Mouse (Mus musculus) lung, postnatal 0 days (tissue): ENCODE results near the gene Hist1h3d. TPM values are rescaled to one million over a fixed set of nuclear protein-coding genes. Genes with fewer than 3 reads are reported as not detected.

Experiments used
- ATAC-seq: fragments of 200-750 bp; cut with Nextera tagmentation; 2 replicates; pipeline ENCODE4 v1.8.0; 2017; ENCODE audit warnings: moderate library complexity
- DNase-seq: peaks from one replicate; pipeline ENCODE4 v3.0.0-alpha.2; 2016; ENCODE audit warnings: low spot score
- H3K27ac ChIP-seq: fragments of 300-500 bp; sonication (generic); 2 replicates; pipeline ENCODE4 v1.5.1; 2014; ENCODE audit warnings: antibody characterized with exemption, mild to moderate bottlenecking, low read length, mixed read lengths
- H3K27me3 ChIP-seq: fragments of 300-500 bp; sonication (generic); replicated peaks from 2 replicates; pipeline ENCODE4 v1.6.1; 2014; ENCODE audit warnings: low read length, mixed read lengths; ENCODE audit not compliant: insufficient read depth
- H3K36me3 ChIP-seq: fragments of 300-500 bp; sonication (generic); 2 replicates; pipeline ENCODE4 v1.6.1; 2014; ENCODE audit warnings: low read length, mixed read lengths; ENCODE audit not compliant: insufficient read depth
- H3K4me1 ChIP-seq: fragments of 300-500 bp; sonication (generic); 2 replicates; pipeline ENCODE4 v1.6.1; 2014; ENCODE audit warnings: antibody characterized with exemption, low read depth, low read length, mixed read lengths; ENCODE audit not compliant: insufficient read depth
- H3K4me2 ChIP-seq: fragments of 300-500 bp; sonication (generic); replicated peaks from 2 replicates; pipeline ENCODE4 v1.6.1; 2014; ENCODE audit warnings: low read depth, mild to moderate bottlenecking, low read length, moderate library complexity, mixed read lengths
- H3K4me3 ChIP-seq: fragments of 300-500 bp; sonication (generic); 2 replicates; pipeline ENCODE4 v1.5.1; 2014; ENCODE audit warnings: low read depth, low read length
- H3K9ac ChIP-seq: fragments of 300-500 bp; sonication (generic); replicated peaks from 2 replicates; pipeline ENCODE4 v1.6.1; 2014; ENCODE audit warnings: low read depth, mild to moderate bottlenecking
- H3K9me3 ChIP-seq: fragments of 300-500 bp; sonication (generic); 2 replicates; pipeline ENCODE4 v1.6.1; 2016; ENCODE audit warnings: low read length, mixed read lengths
- CTCF ChIP-seq: IDR thresholded peaks from 2 replicates; pipeline ENCODE4 v1.5.1; 2016; ENCODE audit warnings: antibody characterized with exemption, mild to moderate bottlenecking
- EP300 ChIP-seq: IDR thresholded peaks from 2 replicates; pipeline ENCODE4 v1.6.1; 2016; ENCODE audit warnings: antibody characterized with exemption, mild to moderate bottlenecking, control low read depth
- WGBS: fragments of 180-500 bp; shearing (Covaris S2); extraction: QIAGEN DNeasy Blood & Tissue Kit; methylation state at CpG from one replicate; pipeline ENCODE4 v1.1.7; 2014; 5-methylcytosine and 5-hydroxymethylcytosine counted together
- polyA plus RNA-seq: library from polyadenylated mRNA; unstranded; fragments of >200 nt; fragmentation: Nextera tagmentation; extraction: Ambion mirVana; gene quantifications from 2 replicates; pipeline ENCODE4 v1.2.1, GENCODE M21; 2015

Hist1h3d gene
- polyA plus RNA-seq, 1 experiment from 2014 or later, result 1.3 TPM

DNA sequence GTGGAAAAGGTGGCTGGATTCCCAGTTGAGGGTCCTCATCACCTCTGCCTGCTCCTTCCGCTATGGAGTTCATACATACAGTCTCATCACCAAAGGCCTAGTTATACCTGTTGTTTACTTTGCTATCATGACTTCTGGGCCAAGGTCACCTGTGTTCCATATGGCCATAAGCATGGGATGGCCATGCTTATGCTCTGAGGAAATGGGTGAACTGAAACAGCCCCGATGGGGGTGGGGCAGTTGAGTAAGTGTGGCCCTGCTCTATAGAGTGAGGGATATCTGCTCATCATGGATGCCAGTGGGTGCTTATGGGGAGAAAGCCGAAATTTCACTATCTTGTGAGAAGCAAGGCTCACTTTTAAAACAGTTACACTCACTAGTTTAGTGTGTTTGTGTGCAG, 29.5 kb downstream of the Hist1h3d start:
- Histone ChIP-seq H3K4me3 (no peak overlapping the region), H3K9ac (no peak overlapping the region), H3K27ac (no peak overlapping the region), H3K4me1 (no peaks in the 10 kb centered on the region), H3K9me3 (no peaks in the 10 kb centered on the region), H3K36me3 (no peaks in the 10 kb centered on the region), H3K4me2 (no peak overlapping the region), H3K27me3 (no peaks in the 10 kb centered on the region)
- no peak for ATAC-seq
- TF ChIP-seq CTCF, result no peak
- no peak for TF ChIP-seq EP300
- 86% methylated on average over 3 of the region's 3 CpGs for WGBS
- no peak for DNase-seq

DNA sequence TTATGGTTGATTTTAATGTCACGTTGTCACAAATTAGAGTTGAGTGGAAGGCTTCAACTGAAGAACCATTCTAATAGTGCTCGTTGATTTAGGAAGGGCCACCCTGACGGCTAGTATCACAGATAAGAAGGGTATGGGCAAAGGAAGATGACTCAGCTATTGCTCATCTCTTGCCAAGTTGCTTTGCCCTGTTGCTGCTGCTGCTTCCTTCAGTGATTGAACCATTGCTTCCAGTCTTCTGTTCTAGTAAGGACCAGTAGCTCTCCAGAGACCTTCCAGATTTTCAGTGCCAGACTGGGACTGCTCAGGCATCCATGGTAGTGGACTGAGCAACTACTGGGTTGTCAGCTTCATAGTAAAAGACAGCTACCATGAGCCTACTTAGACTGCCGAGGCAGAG, 33.6 kb downstream of the Hist1h3d start:
- WGBS, result 61% methylated on average over 4 of the region's 4 CpGs
- H3K27me3 ChIP-seq, result no peaks in the 10 kb centered on the region
- H3K4me1 ChIP-seq, result no peaks in the 10 kb centered on the region
- DNase-seq (no peak), ATAC-seq (no peak)
- no peaks in the 10 kb centered on the region for H3K36me3 ChIP-seq
- no peak overlapping the region for H3K4me2 ChIP-seq
- H3K27ac ChIP-seq, result no peak overlapping the region
- TF ChIP-seq CTCF (no peak), EP300 (no peak)
- H3K4me3 ChIP-seq, result no peak overlapping the region
- H3K9ac ChIP-seq, result no peak overlapping the region
- no peaks in the 10 kb centered on the region for H3K9me3 ChIP-seq

DNA sequence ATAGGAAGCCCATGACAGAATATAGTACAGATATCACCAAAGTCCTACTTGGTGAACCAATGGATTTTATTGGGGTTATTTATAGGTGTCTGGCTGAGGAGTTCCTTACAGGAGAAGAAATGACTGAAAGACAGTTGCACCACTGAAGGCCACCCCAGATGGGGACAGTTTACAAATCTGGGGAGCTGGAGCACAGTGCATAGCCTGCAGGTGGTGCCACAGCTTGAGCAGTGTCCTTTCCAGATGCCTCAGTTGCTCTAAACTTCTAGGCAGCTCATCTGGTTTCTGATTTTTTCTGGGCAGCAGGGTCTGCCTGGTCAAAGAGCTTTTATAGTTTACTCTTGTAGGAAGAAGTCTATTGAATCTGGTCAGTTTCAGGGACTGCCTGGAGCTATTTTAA, 34.3 kb downstream of the Hist1h3d start:
- Histone ChIP-seq H3K9ac (no peak overlapping the region), H3K27ac (no peak overlapping the region), H3K36me3 (no peaks in the 10 kb centered on the region), H3K4me2 (no peak overlapping the region), H3K4me3 (no peak overlapping the region), H3K4me1 (no peaks in the 10 kb centered on the region), H3K9me3 (no peaks in the 10 kb centered on the region), H3K27me3 (no peaks in the 10 kb centered on the region)
- no peak for DNase-seq
- ATAC-seq, result no peak
- TF ChIP-seq CTCF (no peak), EP300 (no peak)

- no peak overlapping the region for H3K9ac ChIP-seq
- TF ChIP-seq EP300 (no peak), CTCF (no peak)
- DNase-seq (no peak), ATAC-seq (no peak)
- no peaks in the 10 kb centered on the region for H3K4me1 ChIP-seq
- H3K27ac ChIP-seq, result no peak overlapping the region
- no peaks in the 10 kb centered on the region for H3K36me3 ChIP-seq
- 65% methylated on average over 2 of the region's 2 CpGs for WGBS
- H3K27me3 ChIP-seq, result no peaks in the 10 kb centered on the region
- H3K4me3 ChIP-seq, result no peak overlapping the region
- no peaks in the 10 kb centered on the region for H3K9me3 ChIP-seq
- H3K4me2 ChIP-seq, result no peak overlapping the region
These were observed 34.8 kb downstream of the Hist1h3d start for GRCm38 (mm10) chr13:23610393-23610792.

DNA sequence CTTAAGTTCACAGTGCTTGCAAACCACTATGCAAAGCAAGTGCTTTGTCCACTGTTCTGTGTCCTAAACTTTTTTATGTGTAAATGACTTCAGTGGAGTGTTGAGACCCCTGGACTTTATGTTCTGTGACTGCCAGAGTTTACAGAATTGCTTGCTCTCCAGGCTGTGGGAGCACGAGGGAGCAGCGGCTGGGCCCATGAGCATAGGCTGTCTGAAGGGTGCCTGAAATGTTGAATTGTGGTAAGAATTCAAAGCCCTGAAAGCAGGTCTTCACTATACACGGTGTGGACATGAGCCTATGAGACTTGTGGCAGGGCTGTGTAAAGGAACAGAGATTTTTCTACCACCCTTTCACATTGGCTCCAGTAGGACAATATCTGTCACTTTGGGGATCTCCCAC, 36.1 kb downstream of the Hist1h3d start:
- ATAC-seq (no peak), DNase-seq (no peak)
- 87% methylated on average over 3 of the region's 3 CpGs for WGBS
- H3K9ac ChIP-seq, result no peak overlapping the region
- H3K9me3 ChIP-seq, result no peaks in the 10 kb centered on the region
- H3K27ac ChIP-seq, result no peak overlapping the region
- H3K4me3 ChIP-seq, result no peak overlapping the region
- H3K27me3 ChIP-seq, result no peaks in the 10 kb centered on the region
- TF ChIP-seq CTCF (no peak), EP300 (no peak)
- H3K36me3 ChIP-seq, result no peaks in the 10 kb centered on the region
- no peaks in the 10 kb centered on the region for H3K4me1 ChIP-seq
- H3K4me2 ChIP-seq, result no peak overlapping the region

DNA sequence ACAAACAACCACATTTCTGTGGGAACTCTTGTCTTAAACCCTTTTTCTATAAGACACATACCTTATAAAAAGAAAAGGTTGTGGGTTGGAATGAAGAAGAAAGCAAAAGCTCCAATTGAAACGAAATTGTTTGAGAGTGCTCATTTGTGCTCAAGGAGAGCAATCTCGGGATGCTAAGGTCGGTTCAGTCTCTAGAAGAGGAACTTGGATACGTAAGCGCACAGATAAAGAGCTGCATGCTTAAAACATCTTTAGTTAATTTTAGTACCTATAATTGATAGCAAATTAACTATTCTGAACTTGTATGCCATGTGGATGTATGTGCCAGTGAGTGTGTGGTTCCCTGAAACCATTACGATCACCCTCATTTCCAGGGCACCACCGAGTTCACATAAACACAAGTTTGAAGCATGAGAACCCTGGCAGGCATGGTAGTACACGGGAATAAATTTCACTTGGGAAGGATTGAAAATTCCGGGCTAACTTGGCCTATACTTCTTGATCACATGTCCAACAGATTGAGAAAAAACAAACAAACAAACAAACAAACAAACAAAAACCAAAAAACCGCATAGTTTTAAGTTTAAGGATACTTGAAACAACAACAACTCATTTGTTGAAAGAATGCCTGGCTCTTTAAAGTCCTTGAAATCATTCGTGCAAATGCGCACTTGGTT, 44.6 kb downstream of the Hist1h3d start:
- TF ChIP-seq CTCF, result no peak
- TF ChIP-seq EP300, result no peak

More for the DNA sequence above, 44.6 kb downstream of the Hist1h3d start:
- Histone ChIP-seq H3K4me2 (peak overlapping the region; percentile 94), H3K9me3 (no peaks in the 10 kb centered on the region), H3K27me3 (no peaks in the 10 kb centered on the region), H3K27ac (peak overlapping the region; percentile 89), H3K4me1 (peaks cover 4% of the 10 kb centered on the region; the same call in 1 of the 2 replicates), H3K36me3 (no peaks in the 10 kb centered on the region), H3K9ac (0 out of 2 replicates have a peak overlapping the region, but pooled peaks have one; percentile 35), H3K4me3 (peak overlapping the region; percentile 69)
- WGBS, result 35% methylated on average over 12 of the region's 12 CpGs
- ATAC-seq (no peak), DNase-seq (no peak)
